Mouse (Mus musculus) right cerebral cortex, adult 18-20 months (tissue): Measurements from ENCODE around the gene Plpp6.

Experiments
- DNase-seq: peaks from one replicate; pipeline ENCODE4 v3.0.0; 2022; ENCODE audit warnings: mixed read lengths

The Plpp6 gene

GRCm38 (mm10) chr19:28963842-28964551 is at the start of gene Plpp6:
Gene Plpp6, plus strand, starts transcription at chr19:28963953.
- DNase-seq = peak; percentile 90

- DNase-seq = no peak
Observed at GRCm38 (mm10) chr19:28914598-28914997, 49.2 kb upstream of the Plpp6 start.

- DNase-seq = no peak
Observed at GRCm38 (mm10) chr19:28915602-28916250, 48.0 kb upstream of the Plpp6 start.

- DNase-seq = no peak
Observed at GRCm38 (mm10) chr19:28916492-28916891, 47.3 kb upstream of the Plpp6 start.

- no peak for DNase-seq
Observed at GRCm38 (mm10) chr19:28917839-28918238, 45.9 kb upstream of the Plpp6 start.

- DNase-seq = no peak
Observed at GRCm38 (mm10) chr19:28926366-28926765, 37.4 kb upstream of the Plpp6 start.

GRCm38 (mm10) chr19:28927396-28927795 is 36.4 kb upstream of the Plpp6 start:
- peak; percentile 35 for DNase-seq

GRCm38 (mm10) chr19:28929034-28929433 is 34.7 kb upstream of the Plpp6 start:
- no peak for DNase-seq

- no peak for DNase-seq
Observed at GRCm38 (mm10) chr19:28934897-28935296, 28.9 kb upstream of the Plpp6 start.

GRCm38 (mm10) chr19:28940135-28940874 is 23.4 kb upstream of the Plpp6 start:
- DNase-seq = no peak

- no peak for DNase-seq
Observed at GRCm38 (mm10) chr19:28941271-28941670, 22.5 kb upstream of the Plpp6 start.

GRCm38 (mm10) chr19:28946782-28947181 is 17.0 kb upstream of the Plpp6 start:
- DNase-seq = peak; percentile 18

GRCm38 (mm10) chr19:28947311-28947710 is 16.4 kb upstream of the Plpp6 start:
- DNase-seq = no peak

- no peak for DNase-seq
Observed at GRCm38 (mm10) chr19:28951251-28951650, 12.5 kb upstream of the Plpp6 start.

- peak; percentile 58 for DNase-seq
Observed at GRCm38 (mm10) chr19:28963113-28963512, 640 bp upstream of the Plpp6 start.

- no peak for DNase-seq
Observed at GRCm38 (mm10) chr19:28963513-28963841, 276 bp upstream of the Plpp6 start.

GRCm38 (mm10) chr19:28964552-28964903 is 775 bp downstream of the Plpp6 start:
- DNase-seq = no peak

- peak; percentile 56 for DNase-seq
Observed at GRCm38 (mm10) chr19:28967652-28968051, 3.9 kb downstream of the Plpp6 start, which contains the start of gene 4430402I18Rik. Gene 4430402I18Rik, minus strand, starts transcription at chr19:28967800.

- no peak for DNase-seq
Observed at GRCm38 (mm10) chr19:28968178-28968577, 4.4 kb downstream of the Plpp6 start.

- no peak for DNase-seq
Observed at GRCm38 (mm10) chr19:28969231-28969630, 5.5 kb downstream of the Plpp6 start.

- no peak for DNase-seq
Observed at GRCm38 (mm10) chr19:28970251-28970650, 6.5 kb downstream of the Plpp6 start.

GRCm38 (mm10) chr19:28974862-28975611 is 11.3 kb downstream of the Plpp6 start:
- DNase-seq = peak; percentile 89

GRCm38 (mm10) chr19:28982617-28983016 is 18.9 kb downstream of the Plpp6 start:
- DNase-seq = no peak
